Mouse (Mus musculus): Measurements from ENCODE around the gene Hsp90ab1.
A peak's percentile ranks its signal among the peaks of the same experiment; 100 is the strongest.

DNA sequence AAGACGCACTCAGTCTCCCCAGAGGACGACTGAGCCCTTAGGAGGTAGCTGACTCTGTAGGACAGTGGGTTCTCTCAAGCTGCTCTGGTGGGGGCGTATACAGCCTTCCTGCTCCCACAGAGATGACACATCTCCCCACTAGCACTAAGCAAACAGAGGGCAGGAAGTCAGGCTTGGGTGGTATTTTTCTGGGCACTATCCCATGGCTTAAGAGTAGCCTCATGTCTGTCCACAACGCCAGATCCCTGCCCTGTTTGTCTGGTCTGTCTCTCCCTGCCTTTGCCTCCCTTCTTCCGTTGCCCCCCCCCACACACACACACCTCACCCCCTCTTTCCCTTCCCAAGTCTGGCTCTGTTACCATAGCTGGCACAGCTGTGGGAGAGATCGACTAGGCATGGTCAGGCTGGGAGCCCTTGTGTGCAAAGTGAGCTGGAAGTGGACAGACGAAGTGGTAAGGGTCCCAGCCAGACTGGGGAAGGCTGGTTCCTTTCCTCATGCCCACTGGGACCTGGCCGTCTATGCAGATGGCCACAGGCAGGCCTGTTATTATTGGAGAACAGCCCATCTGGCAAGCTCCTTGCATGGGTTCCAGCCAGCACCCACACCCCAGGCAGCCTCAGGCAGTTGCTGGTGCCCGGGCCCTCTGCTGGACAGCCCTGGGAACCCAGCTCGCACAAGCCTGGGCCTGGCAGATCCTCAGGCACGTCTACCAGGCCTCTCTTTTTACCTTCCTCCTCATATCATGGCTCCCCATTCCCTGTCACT is 23.7 kb upstream of the Hsp90ab1 start:
- TF ChIP-seq CTCF (IDR thresholded peaks at IDR 0.05; ENCODE audit: borderline replicate concordance, insufficient read depth, low read length) (peak; percentile 42; the same call in 1 of the 2 replicates), POLR2A (IDR thresholded peaks at IDR 0.05; ENCODE audit: low read depth, low read length) (peak; percentile 17; the same call in 1 of the 2 replicates)
